Mouse (Mus musculus): ENCODE measurements at regions not wholly inside any gene's neighbourhood (a gene's known extent, or its start where the extent isn't known, plus 50 kb on each side); places are given as distances from the start of the nearest gene placed in this dataset.

GRCm38 (mm10) chr6:51021206-51021605, 367.0 kb upstream of the Npvf start:
- no peak for TF ChIP-seq POLR2A (IDR thresholded peaks at IDR 0.05; ENCODE audit: borderline replicate concordance, control insufficient read depth, low read depth, low read length)
- no peak for TF ChIP-seq CTCF (IDR thresholded peaks at IDR 0.05; ENCODE audit: control insufficient read depth, insufficient read depth, low read length)

Data from bone marrow, adult 2 months (tissue).